Mouse (Mus musculus) urinary bladder, postnatal 4 days (tissue): Measurements from ENCODE around the gene C2cd4c.

Experiments used
- DNase-seq, 2 experiments: peaks; one replicate each; pipeline ENCODE4 v3.0.0; 2021 to 2022; ENCODE audit warnings: low spot score in 2 of 2

C2cd4c gene

GRCm38 (mm10) chr10:79612192-79613135, 1.4 kb downstream of the C2cd4c start:
- no peak for DNase-seq

GRCm38 (mm10) chr10:79611296-79611695, 2.5 kb downstream of the C2cd4c start:
- DNase-seq, result no peak

- DNase-seq, result no peak
These were observed 4.5 kb downstream of the C2cd4c start for GRCm38 (mm10) chr10:79609276-79609675.

- no peak for DNase-seq
These were observed 5.9 kb downstream of the C2cd4c start for GRCm38 (mm10) chr10:79607892-79608291.

- DNase-seq, result no peak
These were observed 7.3 kb downstream of the C2cd4c start for GRCm38 (mm10) chr10:79606537-79606936.

- no peak for DNase-seq
These were observed 15.9 kb downstream of the C2cd4c start for GRCm38 (mm10) chr10:79597936-79598230.

- no peak for DNase-seq
These were observed 16.5 kb downstream of the C2cd4c start for GRCm38 (mm10) chr10:79597051-79597935.

GRCm38 (mm10) chr10:79595590-79595929, 18.3 kb downstream of the C2cd4c start:
- no peak for DNase-seq

- DNase-seq, result no peak
These were observed 18.8 kb downstream of the C2cd4c start for GRCm38 (mm10) chr10:79594872-79595589.

- no peak for DNase-seq
These were observed 19.7 kb downstream of the C2cd4c start for GRCm38 (mm10) chr10:79594111-79594510.

- no peak for DNase-seq
These were observed 23.1 kb downstream of the C2cd4c start for GRCm38 (mm10) chr10:79590702-79591101.

- no peak for DNase-seq
These were observed 26.1 kb downstream of the C2cd4c start for GRCm38 (mm10) chr10:79587752-79588126.

GRCm38 (mm10) chr10:79587061-79587751, 26.6 kb downstream of the C2cd4c start, which contains the start of gene Theg:
Gene Theg (minus strand): TSS chr10:79587331.
- no peak for DNase-seq

- no peak for DNase-seq
These were observed 27.6 kb downstream of the C2cd4c start for GRCm38 (mm10) chr10:79586243-79586642.

GRCm38 (mm10) chr10:79585723-79586122, 28.1 kb downstream of the C2cd4c start:
- no peak for DNase-seq

- DNase-seq, result no peak
These were observed 28.7 kb downstream of the C2cd4c start for GRCm38 (mm10) chr10:79585136-79585535.

GRCm38 (mm10) chr10:79584426-79584825, 29.4 kb downstream of the C2cd4c start:
- DNase-seq, result no peak

GRCm38 (mm10) chr10:79584021-79584420, 29.8 kb downstream of the C2cd4c start:
- DNase-seq, result no peak

- no peak for DNase-seq
These were observed 32.3 kb downstream of the C2cd4c start for GRCm38 (mm10) chr10:79581501-79581900.

- no peak for DNase-seq
These were observed 33.0 kb downstream of the C2cd4c start for GRCm38 (mm10) chr10:79580811-79581210.

- DNase-seq, result no peak
These were observed 33.5 kb downstream of the C2cd4c start for GRCm38 (mm10) chr10:79580356-79580755.
